Mouse (Mus musculus) urinary bladder, postnatal 4 days (tissue): ENCODE data around the gene Dexi.

ENCODE experiments used
- DNase-seq, 2 experiments: peaks; one replicate each; pipeline ENCODE4 v3.0.0; 2021 to 2022; ENCODE audit warnings: low spot score in 2 of 2

Gene Dexi

DNA sequence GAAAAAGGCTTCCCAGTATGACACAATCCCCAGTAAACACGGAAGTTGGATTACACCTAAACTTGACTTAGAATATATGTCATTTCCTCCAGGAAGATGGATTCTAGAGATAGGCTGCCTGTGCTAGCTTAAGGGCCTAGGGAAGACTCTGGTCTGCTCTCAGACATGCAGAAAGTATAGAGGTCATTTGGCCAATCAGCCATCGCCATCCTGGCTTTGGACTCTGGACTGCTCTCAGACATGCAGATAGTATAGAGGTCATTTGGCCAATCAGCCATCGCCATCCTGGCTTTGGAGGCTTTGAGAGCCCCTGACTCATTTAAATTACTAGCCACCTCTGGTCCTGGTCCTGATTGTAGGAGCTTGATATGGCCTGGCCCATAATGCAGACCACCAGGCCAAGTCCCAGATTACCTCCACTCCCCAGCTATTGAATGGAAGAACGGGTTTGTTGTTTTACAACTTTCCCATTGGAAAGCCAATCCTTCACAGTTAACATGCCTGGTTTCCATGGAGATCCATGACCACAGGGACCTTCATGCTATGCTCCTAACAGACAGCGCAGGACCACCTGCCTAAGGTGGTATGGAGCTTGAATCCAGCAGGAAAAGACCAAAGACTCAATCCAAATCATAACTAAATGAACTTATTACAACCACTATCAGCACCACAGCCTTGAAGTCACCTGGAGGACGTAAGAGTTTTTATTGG lies 88.8 kb downstream of the Dexi start:
- DNase-seq, result no peak
